Mouse (Mus musculus) liver, embryonic 14.5 days (tissue): ENCODE measurements at regions not wholly inside any gene's neighbourhood (a gene's known extent, or its start where the extent isn't known, plus 50 kb on each side); places are given as distances from the start of the nearest gene placed in this dataset.

Source experiments
- ATAC-seq: fragments of 200-750 bp; cut with Nextera tagmentation; 2 replicates; pipeline ENCODE4 v1.8.0; 2017; ENCODE audit warnings: moderate number of reproducible peaks, mild to moderate bottlenecking, moderate library complexity; ENCODE audit not compliant: insufficient read depth
- DNase-seq, 3 experiments: peaks; one replicate each; pipeline ENCODE4 v3.0.0-alpha.2; 2012 to 2013; ENCODE audit warnings: low read depth in 3 of 3, low spot score in 3 of 3
- H3K27ac ChIP-seq: fragments of 300-500 bp; sonication (generic); 2 replicates; pipeline ENCODE4 v1.5.1; 2014; ENCODE audit warnings: moderate library complexity, mild to moderate bottlenecking, control low read depth, inconsistent platforms
- H3K27me3 ChIP-seq: fragments of 300-500 bp; sonication (generic); 2 replicates; pipeline ENCODE4 v1.6.1; 2014; ENCODE audit warnings: mild to moderate bottlenecking, low read length, moderate library complexity; ENCODE audit not compliant: control insufficient read depth, insufficient read depth
- H3K36me3 ChIP-seq: fragments of 300-500 bp; sonication (generic); replicated peaks from 2 replicates; pipeline ENCODE4 v1.6.1; 2014; ENCODE audit warnings: low read depth; ENCODE audit not compliant: control insufficient read depth, insufficient read depth
- H3K4me1 ChIP-seq, 2 experiments: fragments of 200-500 bp in 1 of 2; fragments of 300-500 bp in 1 of 2; sonication (generic) in 1 of 2; replicated peaks; 2 replicates each; pipeline ENCODE4 v1.6.1; 2012 to 2014; ENCODE audit warnings: antibody characterized with exemption in 1 of 2, inconsistent platforms in 1 of 2, low read length in 1 of 2; ENCODE audit not compliant: control insufficient read depth in 2 of 2, insufficient read depth in 2 of 2
- H3K4me2 ChIP-seq: fragments of 300-500 bp; sonication (generic); 2 replicates; pipeline ENCODE4 v1.6.1; 2014; ENCODE audit warnings: low read depth, mild to moderate bottlenecking, control low read depth, moderate library complexity
- H3K4me3 ChIP-seq, 2 experiments: fragments of 200-500 bp in 1 of 2; fragments of 300-500 bp in 1 of 2; sonication (generic) in 1 of 2; 2 replicates each; pipeline ENCODE4 v1.5.1; 2012 to 2014; ENCODE audit warnings: low read depth in 2 of 2, low read length in 2 of 2, mild to moderate bottlenecking in 2 of 2, control low read depth in 1 of 2, inconsistent platforms in 1 of 2, moderate library complexity in 1 of 2; ENCODE audit not compliant: insufficient read depth in 1 of 2
- H3K9ac ChIP-seq: fragments of 300-500 bp; sonication (generic); replicated peaks from 2 replicates; pipeline ENCODE4 v1.6.1; 2014; ENCODE audit warnings: mild to moderate bottlenecking, control low read depth, moderate library complexity
- H3K9me3 ChIP-seq: fragments of 300-500 bp; sonication (generic); 2 replicates; pipeline ENCODE4 v1.6.1; 2016; ENCODE audit warnings: low read length, mixed read lengths; ENCODE audit not compliant: control insufficient read depth
- CTCF ChIP-seq: IDR thresholded peaks from 2 replicates; pipeline ENCODE4 v1.5.1; 2016; ENCODE audit warnings: antibody characterized with exemption, low read depth, control low read depth
- EP300 ChIP-seq: IDR thresholded peaks from 2 replicates; pipeline ENCODE4 v1.6.1; 2016; ENCODE audit warnings: antibody characterized with exemption, low read depth
- WGBS: fragments of 180-500 bp; shearing (Covaris S2); extraction: QIAGEN DNeasy Blood & Tissue Kit; methylation state at CpG from one replicate; pipeline ENCODE4 v1.1.7; 2014; ENCODE audit not compliant: insufficient replicate concordance; 5-methylcytosine and 5-hydroxymethylcytosine counted together

DNA sequence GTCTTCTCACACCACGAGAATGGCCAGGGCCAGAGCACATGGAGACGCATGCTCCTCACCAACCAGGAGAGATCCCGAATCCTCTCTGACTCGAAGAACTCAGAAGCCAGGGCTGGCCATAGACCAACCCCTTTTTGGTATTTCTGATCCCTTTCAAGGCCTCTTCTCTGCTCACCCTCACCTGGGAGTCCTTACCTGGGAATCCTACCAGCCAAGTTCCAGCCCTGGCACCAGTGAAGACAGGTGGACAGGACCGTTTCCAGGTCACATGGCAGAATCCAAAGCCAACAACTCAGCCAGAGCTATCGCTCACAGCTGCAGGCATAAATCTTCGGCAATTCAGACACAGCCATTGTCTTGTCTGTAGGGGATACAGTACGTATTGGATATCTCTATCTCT, 626.2 kb upstream of the Fam19a5 start:
- no peak overlapping the region for H3K9ac ChIP-seq
- H3K27me3 ChIP-seq = no peaks in the 10 kb centered on the region
- ATAC-seq (no peak), DNase-seq (no peak)
- H3K9me3 ChIP-seq = no peaks in the 10 kb centered on the region
- no peak overlapping the region for H3K4me3 ChIP-seq
- 67% methylated on average over 8 of the region's 8 CpGs for WGBS
- TF ChIP-seq EP300 (no peak), CTCF (no peak)
- H3K27ac ChIP-seq = no peak overlapping the region
- no peaks in the 10 kb centered on the region for H3K4me1 ChIP-seq
- no peaks in the 10 kb centered on the region for H3K36me3 ChIP-seq
- H3K4me2 ChIP-seq = no peak overlapping the region

DNA sequence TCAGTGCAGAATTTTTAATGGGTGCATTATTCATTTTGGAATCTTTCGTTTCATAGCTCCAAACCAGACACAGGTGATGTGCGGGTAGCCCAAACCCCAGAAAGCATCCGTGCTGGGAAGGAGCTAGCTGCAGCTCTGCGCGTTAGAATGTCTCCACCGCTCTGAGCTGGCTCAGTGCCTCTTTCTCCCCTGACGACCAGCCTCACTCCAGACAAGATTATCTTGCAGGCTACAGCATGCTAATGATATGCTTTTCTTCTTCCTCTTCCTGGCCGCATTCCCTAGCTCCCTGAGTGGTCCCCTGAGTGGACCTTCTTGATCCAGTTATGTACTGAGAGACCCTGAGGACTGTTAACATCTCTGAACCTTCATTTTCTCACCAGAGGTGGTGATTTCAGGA, 624.4 kb upstream of the Fam19a5 start:
- Histone ChIP-seq H3K27ac (no peak overlapping the region), H3K27me3 (no peaks in the 10 kb centered on the region), H3K4me2 (no peak overlapping the region), H3K9me3 (no peaks in the 10 kb centered on the region), H3K4me1 (no peaks in the 10 kb centered on the region), H3K4me3 (no peak overlapping the region), H3K9ac (no peak overlapping the region), H3K36me3 (no peaks in the 10 kb centered on the region)
- whole genome bisulfite sequencing = 50% methylated on average over 8 of the region's 8 CpGs
- DNase-seq = no peak
- ATAC-seq = no peak
- TF ChIP-seq CTCF (no peak), EP300 (no peak)

DNA sequence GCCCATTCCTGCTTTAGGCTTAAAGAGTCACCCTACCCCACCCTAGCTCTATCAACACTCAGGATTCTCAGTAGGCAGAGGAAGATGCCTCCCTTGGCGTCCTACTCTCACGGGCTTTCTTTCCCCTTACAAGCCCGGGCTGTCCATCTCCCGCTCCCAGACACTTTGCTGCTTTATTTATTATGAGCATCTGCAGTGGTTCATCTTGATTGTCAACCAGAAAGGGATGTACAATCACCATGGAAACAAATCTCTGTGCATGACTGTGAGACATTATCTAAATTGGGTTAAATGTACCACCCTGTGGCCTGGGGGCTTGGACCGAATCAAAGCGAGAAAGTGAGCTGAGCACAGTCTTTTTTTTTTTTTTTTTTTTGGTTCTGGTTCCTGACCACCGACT, 623.9 kb upstream of the Fam19a5 start:
- H3K4me1 ChIP-seq = no peaks in the 10 kb centered on the region
- H3K4me2 ChIP-seq = no peak overlapping the region
- H3K4me3 ChIP-seq = no peak overlapping the region
- no peak for DNase-seq
- no peaks in the 10 kb centered on the region for H3K9me3 ChIP-seq
- TF ChIP-seq EP300 = no peak
- 47% methylated on average over 7 of the region's 7 CpGs for WGBS
- ATAC-seq = no peak
- no peak overlapping the region for H3K27ac ChIP-seq
- no peaks in the 10 kb centered on the region for H3K36me3 ChIP-seq
- H3K27me3 ChIP-seq = no peaks in the 10 kb centered on the region
- no peak overlapping the region for H3K9ac ChIP-seq

DNA sequence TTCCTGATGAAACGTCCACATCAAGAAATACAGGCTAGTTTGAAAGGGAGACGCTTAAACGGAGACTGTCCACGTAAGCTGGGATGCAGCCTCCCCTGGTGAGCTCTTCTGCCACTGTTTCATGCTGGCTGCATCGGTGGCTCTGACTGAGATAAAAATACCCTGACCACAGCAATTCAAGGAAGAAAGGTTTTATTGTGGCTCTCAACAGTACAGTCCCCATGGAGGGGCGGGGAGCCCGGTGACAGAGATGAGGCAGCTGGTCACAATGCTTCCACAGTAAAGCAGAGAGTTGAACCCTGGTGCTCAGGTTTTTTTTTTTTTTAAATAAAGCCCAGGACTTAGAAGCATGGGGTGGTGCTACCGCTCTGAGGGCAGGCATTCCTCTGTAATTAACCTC, 622.7 kb upstream of the Fam19a5 start:
- Histone ChIP-seq H3K4me2 (no peak overlapping the region), H3K27ac (no peak overlapping the region), H3K4me1 (no peaks in the 10 kb centered on the region), H3K27me3 (no peaks in the 10 kb centered on the region), H3K36me3 (no peaks in the 10 kb centered on the region), H3K9me3 (no peaks in the 10 kb centered on the region), H3K9ac (no peak overlapping the region), H3K4me3 (no peak overlapping the region)
- TF ChIP-seq CTCF (no peak), EP300 (no peak)
- 32% methylated on average over 8 of the region's 8 CpGs for WGBS
- ATAC-seq (no peak), DNase-seq (no peak)

DNA sequence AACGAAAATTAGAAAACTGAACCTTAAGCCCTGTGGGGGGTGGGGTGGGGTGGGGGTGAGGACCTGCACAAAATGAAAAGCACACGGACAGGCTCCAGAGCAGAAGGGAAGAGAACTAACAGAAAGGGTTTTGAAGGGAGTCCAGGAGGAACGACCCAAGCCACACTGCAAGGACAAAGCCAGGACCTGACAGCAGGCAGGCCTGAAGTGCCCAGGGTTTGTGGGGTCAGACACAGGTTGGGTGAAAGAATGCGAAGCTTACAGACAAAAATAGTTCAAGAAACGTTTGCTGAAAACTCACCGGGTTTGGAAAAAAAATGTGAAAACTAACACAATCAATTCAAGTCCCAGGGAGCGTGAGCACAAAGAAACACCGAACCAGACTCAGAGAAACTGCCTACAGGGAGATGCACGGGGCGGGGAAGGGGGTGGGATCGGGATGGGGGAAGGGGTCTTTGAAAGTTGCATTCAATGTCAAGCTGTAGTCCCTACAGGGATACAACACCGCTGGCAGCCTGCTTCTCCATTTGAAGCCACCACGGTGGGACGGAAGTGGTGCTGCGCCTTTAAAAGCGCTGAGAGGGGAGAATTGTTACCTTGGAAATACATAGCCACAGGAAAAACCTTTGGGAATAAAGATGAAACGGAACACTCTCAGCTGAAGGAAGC, 618.9 kb upstream of the Fam19a5 start:
- H3K36me3 ChIP-seq = no peaks in the 10 kb centered on the region
- no peak overlapping the region for H3K4me3 ChIP-seq
- no peak for TF ChIP-seq CTCF
- no peak for TF ChIP-seq EP300
- H3K9me3 ChIP-seq = no peaks in the 10 kb centered on the region
- H3K4me2 ChIP-seq = no peak overlapping the region
- 16% methylated on average over 17 of the region's 17 CpGs for WGBS
- H3K27ac ChIP-seq = no peak overlapping the region
- H3K4me1 ChIP-seq = no peaks in the 10 kb centered on the region
- no peak overlapping the region for H3K9ac ChIP-seq
- H3K27me3 ChIP-seq = no peaks in the 10 kb centered on the region
- no peak for DNase-seq
- no peak for ATAC-seq
